Mouse (Mus musculus) myocyte (in vitro differentiated cells): ENCODE data around the gene Olfr201.

Source experiments
- MYOG ChIP-seq, 3 experiments: IDR thresholded peaks; one replicate each; pipeline ENCODE4 v1.6.1; 2011; ENCODE audit warnings: control low read depth in 2 of 3, low read depth in 2 of 3, mild to moderate bottlenecking in 2 of 3; ENCODE audit not compliant: insufficient read length in 2 of 3, control insufficient read depth in 1 of 3, insufficient read depth in 1 of 3
- TCF12 ChIP-seq: IDR thresholded peaks from one replicate; pipeline ENCODE4 v1.6.1; 2011; ENCODE audit warnings: mild to moderate bottlenecking, control low read depth; ENCODE audit not compliant: poor library complexity, insufficient read depth, severe bottlenecking
- USF1 ChIP-seq: IDR thresholded peaks from one replicate; pipeline ENCODE4 v1.6.1; 2011; ENCODE audit warnings: low read depth, mild to moderate bottlenecking, control low read depth, moderate library complexity

GRCm38 (mm10) chr16:59280542-59280941 lies 8.1 kb upstream of the Olfr201 start:
- TF ChIP-seq USF1 = no peak
- TF ChIP-seq MYOG (IDR thresholded peaks at IDR 0.05; ENCODE audit: control insufficient read depth in 1 of 3, insufficient read depth in 1 of 3, insufficient read length in 2 of 3, low read depth in 2 of 3) = no peak
- TF ChIP-seq TCF12 = no peak
